Mouse (Mus musculus): ENCODE results near the gene Sox5. TPM values are rescaled to one million over a fixed set of nuclear protein-coding genes. Genes with fewer than 3 reads are reported as not detected.

The Sox5 gene
- total and polyA plus RNA-seq, 3 experiments = 0.08 to 0.47 (median 0.46) TPM

DNA sequence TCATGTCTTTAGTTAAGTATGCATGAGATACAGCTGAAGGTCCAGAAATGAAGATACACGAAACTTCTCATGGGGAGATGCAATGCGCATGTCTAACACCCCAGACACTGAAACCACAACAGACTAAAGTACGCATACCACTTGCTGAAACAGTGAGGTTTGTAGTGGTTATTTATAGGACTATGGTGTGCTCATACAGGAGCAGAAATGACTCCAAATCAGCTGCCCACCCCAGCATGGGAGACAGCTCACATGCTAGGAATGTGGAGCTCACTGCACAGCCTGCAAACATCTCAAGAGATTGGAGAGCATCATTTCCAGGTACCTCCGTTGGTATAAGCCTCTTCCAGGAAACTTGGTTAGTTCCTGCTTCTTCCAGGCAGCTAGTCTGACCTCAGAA lies 178.9 kb downstream of the Sox5 start:
- Histone ChIP-seq H3K4me1 (ENCODE audit: control insufficient read depth in 1 of 2, insufficient read depth in 2 of 2) (peaks cover 0 to 6% of the 10 kb centered on the region in 2 experiments; a peak in 1 of 4 replicates), H3K27ac (ENCODE audit: insufficient read depth, low read depth) (no peak overlapping the region), H3K4me2 (ENCODE audit: insufficient read depth, low read depth, poor library complexity, severe bottlenecking) (no peak overlapping the region), H3K9me3 (replicated peaks; ENCODE audit: low read length) (no peaks in the 10 kb centered on the region), H3K79me2 (replicated peaks; ENCODE audit: control insufficient read depth, extremely low read depth, insufficient read depth, poor library complexity, severe bottlenecking) (no peaks in the 10 kb centered on the region), H3K9ac (ENCODE audit: insufficient read depth, low read depth) (no peak overlapping the region), H3K36me3 (replicated peaks in 1 of 2; ENCODE audit: control insufficient read depth in 1 of 2, insufficient read depth in 1 of 2, low read length in 1 of 2) (no peaks in the 10 kb centered on the region), H3K27me3 (replicated peaks) (no peaks in the 10 kb centered on the region), H3K4me3 (replicated peaks in 1 of 3; ENCODE audit: low read depth in 2 of 3, low read length in 2 of 3, poor library complexity in 1 of 3) (no peak overlapping the region)
- in situ Hi-C loops (cut with MboI; ENCODE audit: low pct_ligation_motif_present, low pct_unique_long_range_greater_than_20kb, low sequenced_read_pairs) (no loop called here), dilution Hi-C loops (cut with MboI; ENCODE audit: extremely low pct_ligation_motif_present, extremely low pct_unique_long_range_greater_than_20kb, low sequenced_read_pairs) (no loop called here)
- TF ChIP-seq JUN (IDR thresholded peaks at IDR 0.05; ENCODE audit: insufficient read depth, low read depth, low read length) (no peak), TCF12 (IDR thresholded peaks at IDR 0.05; ENCODE audit: low read depth, low read length) (no peak), RAD21 (IDR thresholded peaks at IDR 0.05; ENCODE audit: low read depth, low read length) (no peak), GABPA (IDR thresholded peaks at IDR 0.05; ENCODE audit: insufficient replicate concordance, low read depth, low read length) (no peak), POLR2AphosphoS2 (IDR thresholded peaks at IDR 0.05; ENCODE audit: low read depth, low read length) (no peak), USF1 (IDR thresholded peaks at IDR 0.05; ENCODE audit: low read depth, low read length) (no peak), ETS1 (conservative IDR thresholded peaks at IDR 0.05; ENCODE audit: low read depth, low read length) (no peak), PAX5 (IDR thresholded peaks at IDR 0.05; ENCODE audit: low read length) (no peak), MXI1 (IDR thresholded peaks at IDR 0.05; ENCODE audit: low read depth, low read length) (no peak), NRF1 (IDR thresholded peaks at IDR 0.05; ENCODE audit: low read depth, low read length) (no peak), TBP (conservative IDR thresholded peaks at IDR 0.05; ENCODE audit: low read depth, low read length) (no peak), MAFK (IDR thresholded peaks at IDR 0.05; ENCODE audit: insufficient replicate concordance, low read length) (no peak), CHD1 (IDR thresholded peaks at IDR 0.05; ENCODE audit: low read depth, low read length) (no peak), ZC3H11A (IDR thresholded peaks at IDR 0.05; ENCODE audit: low read depth, low read length) (no peak), RCOR1 (conservative IDR thresholded peaks at IDR 0.05; ENCODE audit: low read depth, low read length) (no peak), MAZ (IDR thresholded peaks at IDR 0.05; ENCODE audit: low read depth, low read length) (no peak), HCFC1 (IDR thresholded peaks at IDR 0.05; ENCODE audit: low read depth, low read length) (no peak), SIN3A (IDR thresholded peaks at IDR 0.05; ENCODE audit: low read length) (no peak)
- DNase-seq (ENCODE audit: extremely low read depth) = no peak

DNA sequence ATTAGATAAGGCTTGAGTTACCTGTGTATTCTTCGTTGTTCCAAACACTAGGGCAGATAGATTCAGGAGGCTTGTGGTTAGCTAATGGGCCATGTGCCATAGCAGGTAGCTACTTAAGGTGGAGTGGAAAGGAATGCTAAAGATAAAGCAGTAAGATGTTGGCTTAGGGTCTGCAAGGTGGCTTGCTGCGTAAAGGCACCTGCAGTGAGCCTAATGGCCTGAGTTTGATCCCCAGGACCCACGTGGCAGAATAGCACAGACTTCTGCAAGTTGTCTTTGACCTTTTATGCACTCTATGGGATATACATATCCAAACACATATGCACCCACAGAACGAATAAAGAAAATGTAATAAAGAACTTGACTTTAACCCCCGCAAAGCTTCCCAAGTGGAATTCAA lies 181.4 kb downstream of the Sox5 start:
- no peak overlapping the region for H3K4me3 ChIP-seq (replicated peaks in 1 of 3; ENCODE audit: low read depth in 2 of 3, low read length in 2 of 3, poor library complexity in 1 of 3)
- H3K36me3 ChIP-seq (replicated peaks in 1 of 2; ENCODE audit: control insufficient read depth in 1 of 2, insufficient read depth in 1 of 2, low read length in 1 of 2) = no peaks in the 10 kb centered on the region
- DNase-seq (ENCODE audit: extremely low read depth) = no peak
- H3K9me3 ChIP-seq (replicated peaks; ENCODE audit: low read length) = no peaks in the 10 kb centered on the region
- in situ Hi-C loops (cut with MboI; ENCODE audit: low pct_ligation_motif_present, low pct_unique_long_range_greater_than_20kb, low sequenced_read_pairs) = no loop called here
- no peaks in the 10 kb centered on the region for H3K79me2 ChIP-seq (replicated peaks; ENCODE audit: control insufficient read depth, extremely low read depth, insufficient read depth, poor library complexity, severe bottlenecking)
- no peaks in the 10 kb centered on the region for H3K27me3 ChIP-seq (replicated peaks)
- H3K4me1 ChIP-seq (ENCODE audit: control insufficient read depth in 1 of 2, insufficient read depth in 2 of 2) = peaks cover 0 to 6% of the 10 kb centered on the region in 2 experiments; a peak in 1 of 4 replicates
- no peak overlapping the region for H3K9ac ChIP-seq (ENCODE audit: insufficient read depth, low read depth)
- no peak overlapping the region for H3K4me2 ChIP-seq (ENCODE audit: insufficient read depth, low read depth, poor library complexity, severe bottlenecking)
- no peak overlapping the region for H3K27ac ChIP-seq (ENCODE audit: insufficient read depth, low read depth)
- TF ChIP-seq NRF1 (IDR thresholded peaks at IDR 0.05; ENCODE audit: low read depth, low read length) = no peak
- no peak for TF ChIP-seq HCFC1 (IDR thresholded peaks at IDR 0.05; ENCODE audit: low read depth, low read length)
- no peak for TF ChIP-seq ZNF384 (IDR thresholded peaks at IDR 0.05; ENCODE audit: low read depth, low read length)
- no peak for TF ChIP-seq TCF12 (IDR thresholded peaks at IDR 0.05; ENCODE audit: low read depth, low read length)
- TF ChIP-seq MYC (IDR thresholded peaks at IDR 0.05; ENCODE audit: low read depth, low read length) = no peak
- TF ChIP-seq CTCF (conservative IDR thresholded peaks at IDR 0.05 in 1 of 2, IDR thresholded peaks at IDR 0.05 in 1 of 2; ENCODE audit: low read depth in 2 of 2, low read length in 2 of 2) = no peak
- no peak for TF ChIP-seq JUND (conservative IDR thresholded peaks at IDR 0.05; ENCODE audit: low read depth, low read length)
- TF ChIP-seq NELFE (IDR thresholded peaks at IDR 0.05; ENCODE audit: low read depth, low read length) = no peak
- TF ChIP-seq GABPA (IDR thresholded peaks at IDR 0.05; ENCODE audit: insufficient replicate concordance, low read depth, low read length) = no peak
- TF ChIP-seq PAX5 (IDR thresholded peaks at IDR 0.05; ENCODE audit: low read length) = no peak
- no peak for TF ChIP-seq CHD2 (IDR thresholded peaks at IDR 0.05; ENCODE audit: low read length)
- no peak for TF ChIP-seq UBTF (IDR thresholded peaks at IDR 0.05; ENCODE audit: low read depth, low read length)
- no peak for TF ChIP-seq EP300 (IDR thresholded peaks at IDR 0.05; ENCODE audit: low read length)
- no peak for TF ChIP-seq IRF4 (IDR thresholded peaks at IDR 0.05; ENCODE audit: low read depth, low read length)
- no peak for TF ChIP-seq USF1 (IDR thresholded peaks at IDR 0.05; ENCODE audit: low read depth, low read length)
- TF ChIP-seq KAT2A (IDR thresholded peaks at IDR 0.05; ENCODE audit: insufficient replicate concordance, low read length) = no peak
- dilution Hi-C loops (cut with MboI; ENCODE audit: extremely low pct_ligation_motif_present, extremely low pct_unique_long_range_greater_than_20kb, low sequenced_read_pairs) = no loop called here

Data from CH12.LX (cell line).